Mouse (Mus musculus) lung, postnatal 0 days (tissue): ENCODE measurements around the gene Cobl.
A peak's percentile ranks its signal among the peaks of the same experiment; 100 is the strongest.

Experiments used
- CTCF ChIP-seq: IDR thresholded peaks from 2 replicates; pipeline ENCODE4 v1.5.1; 2016; ENCODE audit warnings: antibody characterized with exemption, mild to moderate bottlenecking
- EP300 ChIP-seq: IDR thresholded peaks from 2 replicates; pipeline ENCODE4 v1.6.1; 2016; ENCODE audit warnings: antibody characterized with exemption, mild to moderate bottlenecking, control low read depth

GRCm38 (mm10) chr11:12311419-12311818 is 153.3 kb downstream of the Cobl start:
- TF ChIP-seq CTCF, result no peak
- peak; percentile 43; the same call in 1 of the 2 replicates for TF ChIP-seq EP300
